Mouse (Mus musculus) left cerebral cortex, adult 2 months (tissue): ENCODE results near the gene Ppp4r3b. TPM values are rescaled to one million over a fixed set of nuclear protein-coding genes. Genes with fewer than 3 reads are reported as not detected.

Experiments used
- DNase-seq, 2 experiments: peaks; one replicate each; pipeline ENCODE4 v3.0.0; 2021 to 2022; ENCODE audit warnings: low spot score in 2 of 2, mixed read lengths in 1 of 2; ENCODE audit errors: extremely low spot score in 1 of 2
- H3K27ac ChIP-seq: fragments of 200-600 bp; 2 replicates; pipeline ENCODE4 v1.8.1; 2022
- H3K4me3 ChIP-seq: fragments of 200-600 bp; 2 replicates; pipeline ENCODE4 v1.8.1; 2022
- CTCF ChIP-seq: fragments of 200-600 bp; IDR thresholded peaks from 2 replicates; pipeline ENCODE4 v1.8.1; 2022; ENCODE audit warnings: antibody characterized with exemption, mild to moderate bottlenecking, moderate library complexity
- intact Hi-C: fragments of 180-260 bp; cut with DNase I; formaldehyde crosslinking; loops from one replicate; pipeline ENCODE4 v1.15.1; 2025
- total RNA-seq, 2 experiments: library from RNA; stranded (reverse); gene quantifications; 2 replicates each; pipeline ENCODE4 v1.2.3; 2021

Ppp4r3b gene
- total RNA-seq, 2 experiments from 2014 or later, result 53.8 to 54.9 TPM

- DNase-seq, result no peak
- Histone ChIP-seq H3K4me3 (no peak overlapping the region), H3K27ac (no peak overlapping the region)
- intact Hi-C loops, result no loop called here
- TF ChIP-seq CTCF, result no peak
Observed at GRCm38 (mm10) chr11:29238551-29238950, 65.9 kb downstream of the Ppp4r3b start.

DNA sequence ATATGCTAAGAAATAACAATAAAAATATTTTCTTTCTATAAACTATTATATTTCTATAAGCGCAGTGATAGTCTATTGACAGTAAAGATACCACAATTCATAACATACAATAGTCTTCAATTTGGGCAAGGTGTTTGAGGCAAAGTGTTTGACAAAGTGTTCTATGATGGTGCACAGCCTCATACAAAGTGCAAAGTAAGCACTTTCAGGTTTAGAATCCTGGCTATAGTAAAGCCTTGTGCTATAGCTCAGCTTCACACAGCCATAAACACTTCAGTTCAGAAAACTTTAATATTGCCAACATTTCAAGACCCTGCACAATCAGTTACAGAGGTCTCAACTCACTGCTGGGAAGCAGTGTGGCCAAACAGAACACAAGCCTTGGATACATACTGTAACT, 66.7 kb downstream of the Ppp4r3b start:
- no peak for DNase-seq
- Histone ChIP-seq H3K4me3 (no peak overlapping the region), H3K27ac (no peak overlapping the region)
- intact Hi-C loops, result no loop called here
- TF ChIP-seq CTCF, result no peak

DNA sequence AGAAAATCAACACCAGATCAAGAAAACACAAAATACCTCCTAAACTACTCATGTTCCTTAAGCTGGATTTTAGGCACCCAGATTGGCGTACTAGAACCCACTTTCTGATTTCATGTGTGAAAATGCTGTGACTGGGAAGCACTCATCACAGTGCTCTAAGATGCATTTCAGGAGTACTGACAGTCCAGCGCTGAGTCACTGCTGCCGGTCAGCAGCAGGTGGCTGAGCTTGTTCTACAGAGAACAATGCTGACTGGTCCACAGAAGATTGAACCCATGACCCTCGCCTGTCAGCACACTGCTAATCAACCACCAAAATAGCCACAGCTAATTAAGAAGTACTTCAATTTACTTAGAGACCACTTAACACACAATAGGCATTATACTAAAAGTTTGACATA, 69.3 kb downstream of the Ppp4r3b start:
- intact Hi-C loops, result no loop called here
- no peak for TF ChIP-seq CTCF
- no peak for DNase-seq
- Histone ChIP-seq H3K27ac (no peak overlapping the region), H3K4me3 (no peak overlapping the region)

GRCm38 (mm10) chr11:29245988-29246387, 73.3 kb downstream of the Ppp4r3b start:
- DNase-seq, result no peak
- H3K27ac ChIP-seq, result no peak overlapping the region; the same call in 1 of the 2 replicates
- no peak for TF ChIP-seq CTCF
- intact Hi-C loops, result loop anchor here (2.0 kb wide), 1 partner anchor 127 kb away; the partner anchor contains the start of gene Ccdc88a
- H3K4me3 ChIP-seq, result peak overlapping the region; percentile 65

DNA sequence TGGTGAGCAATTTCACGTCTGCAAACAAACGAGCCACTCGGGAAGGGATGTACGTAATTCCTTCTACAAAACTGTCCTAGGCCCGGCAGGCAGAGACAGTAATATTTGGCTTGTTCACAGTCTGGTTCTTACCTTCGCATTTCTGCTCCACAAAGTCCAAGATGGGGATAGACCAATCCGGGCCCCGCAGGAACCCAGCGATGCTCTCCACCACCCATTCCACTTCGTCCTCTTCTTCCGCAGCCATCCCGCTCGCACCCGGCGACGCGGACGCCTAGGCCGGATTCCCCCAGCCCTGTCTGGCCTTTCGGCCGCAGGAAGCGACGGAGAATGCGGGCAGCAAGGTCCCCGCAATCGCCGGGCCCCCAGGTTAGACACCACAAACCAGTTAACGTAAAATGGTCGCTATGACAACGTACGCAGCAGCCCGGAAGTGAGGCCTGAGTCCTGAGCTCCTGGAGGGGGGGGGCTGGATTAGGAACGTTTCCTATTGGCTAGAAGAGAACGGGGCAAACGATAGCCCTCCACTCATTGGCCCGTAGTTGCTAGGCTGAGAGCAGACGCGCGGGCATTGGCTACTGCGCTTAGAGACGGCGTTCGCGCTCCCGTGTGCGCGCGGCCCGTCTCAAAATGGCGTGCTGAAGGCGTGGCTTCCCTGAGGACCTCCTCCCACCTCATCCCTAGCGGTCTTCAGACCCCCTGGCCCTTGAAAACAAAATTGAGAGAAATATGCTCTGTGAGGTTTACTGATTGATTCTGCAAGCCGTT, 74.4 kb downstream of the Ppp4r3b start, which contains the start of gene Cfap36:
Gene Cfap36 (minus strand): TSS at position 527 of the 768 bp plus-strand sequence.
- H3K27ac ChIP-seq, result peak within 1 kb of the TSS; percentile 84
- intact Hi-C loops, result loop anchor here (2.0 kb wide), 1 partner anchor 126 kb away; the partner anchor contains the start of gene Ccdc88a
- H3K4me3 ChIP-seq, result peak within 1 kb of the TSS; percentile 65
- peak; percentile 84 to 92 for DNase-seq
- no peak for TF ChIP-seq CTCF

GRCm38 (mm10) chr11:29247725-29248124, 75.0 kb downstream of the Ppp4r3b start:
- TF ChIP-seq CTCF, result no peak
- DNase-seq, result no peak
- peak overlapping the region; percentile 65 for H3K4me3 ChIP-seq
- intact Hi-C loops, result loop anchor here (2.0 kb wide), 1 partner anchor 125 kb away; the partner anchor contains the start of gene Ccdc88a
- H3K27ac ChIP-seq, result no peak overlapping the region

DNA sequence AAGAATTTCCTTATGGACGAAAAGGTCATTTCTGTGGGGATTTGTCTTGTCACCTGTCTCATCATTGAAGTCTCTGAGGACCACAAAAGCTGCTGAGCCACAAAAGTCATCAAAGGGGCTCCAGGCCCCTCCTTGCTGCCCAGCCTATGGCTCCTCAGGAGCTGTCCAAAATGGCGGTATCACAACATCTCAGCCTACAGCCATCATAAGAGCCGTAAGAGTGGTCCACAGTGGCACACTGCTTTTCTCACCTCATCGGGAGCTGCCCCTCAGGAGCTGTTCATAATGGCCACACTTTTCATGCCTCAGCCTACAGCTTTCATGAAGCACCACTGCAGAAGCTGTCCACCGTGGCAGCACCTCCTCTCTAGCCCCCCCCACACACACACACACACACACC, 75.7 kb downstream of the Ppp4r3b start:
- intact Hi-C loops, result no loop called here
- no peak overlapping the region for H3K27ac ChIP-seq
- DNase-seq, result no peak
- no peak overlapping the region for H3K4me3 ChIP-seq
- TF ChIP-seq CTCF, result no peak

DNA sequence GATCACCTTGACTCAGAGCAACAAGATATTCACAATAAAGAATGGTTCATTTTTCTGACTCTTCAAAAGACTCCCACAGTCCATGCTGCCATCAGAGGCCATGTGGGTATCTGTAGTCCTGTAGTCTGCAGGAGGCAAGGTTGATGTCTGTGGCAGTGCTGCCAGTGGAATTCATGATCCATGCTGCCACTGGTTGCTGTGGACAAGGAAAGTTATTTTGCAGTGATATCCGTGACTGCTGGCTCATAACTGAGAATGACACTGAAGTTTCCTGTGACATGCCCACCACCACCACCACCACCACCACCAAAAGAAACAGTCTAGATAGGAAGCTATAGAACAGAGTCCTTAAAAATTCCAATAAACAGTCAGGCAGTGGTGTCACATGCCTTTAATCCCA, 82.0 kb downstream of the Ppp4r3b start:
- no peak overlapping the region for H3K27ac ChIP-seq
- DNase-seq, result no peak
- no peak for TF ChIP-seq CTCF
- intact Hi-C loops, result no loop called here
- H3K4me3 ChIP-seq, result no peak overlapping the region

DNA sequence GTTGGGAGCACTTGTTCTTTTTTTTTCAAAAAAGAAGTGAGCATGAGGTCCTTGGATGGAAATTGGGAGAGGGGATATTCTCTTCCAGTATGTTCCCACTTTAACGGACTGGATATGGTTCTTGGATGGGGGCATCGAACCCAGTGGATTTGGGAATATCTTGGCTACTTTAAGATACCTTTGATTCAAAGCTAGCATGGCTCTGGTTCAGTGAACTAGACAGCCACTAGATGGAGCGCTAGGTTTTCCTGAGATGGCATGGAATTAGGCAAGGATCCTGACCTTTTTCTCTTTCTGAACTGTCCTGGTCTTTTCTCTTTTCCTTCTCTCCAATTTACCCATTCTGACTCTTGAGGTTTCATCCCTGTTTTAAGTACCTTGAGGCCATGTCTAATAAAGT, 95.1 kb downstream of the Ppp4r3b start:
- TF ChIP-seq CTCF, result peak; percentile 88
- Histone ChIP-seq H3K4me3 (no peak overlapping the region), H3K27ac (no peak overlapping the region)
- intact Hi-C loops, result loop anchor here (2.0 to 10.0 kb wide), 5 partner anchors 107 to 427 kb away; partner anchors contain the start of genes Mtif2 and Rtn4
- DNase-seq, result peak; percentile 38 to 39

Other genes starting within 250 kb of the Ppp4r3b start
- 10 to 100 TPM; 17.6 to 22.7 TPM for gene Pnpt1, start 42.1 kb upstream of the Ppp4r3b start, total RNA-seq
- 100 to 1,000 TPM; 121 to 126 TPM for gene Cfap36, start 74.5 kb downstream of the Ppp4r3b start, total RNA-seq
- 10 to 100 TPM; 61.9 to 67.6 TPM for gene Ccdc88a, start 200.8 kb downstream of the Ppp4r3b start, total RNA-seq